ENCODE assay signal across 8 mouse cellular contexts in genomic region chr11:37235914-37236600, GRCm38 (mm10). TPM values are rescaled to one million over a fixed set of nuclear protein-coding genes. Genes with fewer than 3 reads are reported as not detected.
DNase-seq lines count a peak whose midpoint lies in the region; ATAC-seq and TF ChIP-seq lines count a peak whose summit lies in the region.

Gene Tenm2, minus strand, starts transcription at chr11:37235964.

- DNase-seq in adrenal gland, postnatal 10 days = peak; percentile 50
- peak; percentile 69 for DNase-seq in embryonic facial prominence, embryonic 11.5 days (ENCODE audit: low spot score)
- DNase-seq in heart, postnatal 14 days = peak; percentile 8
- peak; percentile 59 to 76 for DNase-seq in left cerebral cortex, postnatal 10 days (ENCODE audit: extremely low spot score in 1 of 2, low spot score in 2 of 2)
- peak; percentile 93 for DNase-seq in midbrain, embryonic 14.5 days
- DNase-seq in spleen, postnatal 10 days (ENCODE audit: low spot score in 2 of 2) = no peak

- no peaks in the 10 kb centered on the region for H3K9me3 ChIP-seq in ES-Bruce4 (replicated peaks; ENCODE audit: control insufficient read depth, insufficient read depth, low read length, poor library complexity, severe bottlenecking)
- H3K9me3 ChIP-seq in embryonic facial prominence, embryonic 11.5 days (replicated peaks; ENCODE audit: control insufficient read depth, low read length) = no peaks in the 10 kb centered on the region
- no peaks in the 10 kb centered on the region for H3K9me3 ChIP-seq in midbrain, embryonic 14.5 days (ENCODE audit: control insufficient read depth, low read length)

- under 1% methylated on average over 59 of the region's 59 CpGs for WGBS in embryonic facial prominence, embryonic 11.5 days
- 0% methylated on average over 58 of the region's 59 CpGs for WGBS in midbrain, embryonic 14.5 days

- peak within 1 kb of the TSS; percentile 87 for H3K4me2 ChIP-seq in embryonic facial prominence, embryonic 11.5 days (ENCODE audit: low read depth, low read length)
- peak within 1 kb of the TSS; percentile 86 for H3K4me2 ChIP-seq in midbrain, embryonic 14.5 days (ENCODE audit: low read length)

- TF ChIP-seq CTCF in ES-Bruce4 (IDR thresholded peaks at IDR 0.05; ENCODE audit: low read depth, low read length) = no peak
- TF ChIP-seq CTCF in testis, adult 2 months (IDR thresholded peaks at IDR 0.05; ENCODE audit: control insufficient read depth, insufficient read depth, insufficient replicate concordance, low read depth, low read length) = no peak

- peak within 1 kb of the TSS; percentile 68 for H3K9ac ChIP-seq in ES-Bruce4 (ENCODE audit: low read depth, poor library complexity, severe bottlenecking)
- H3K9ac ChIP-seq in embryonic facial prominence, embryonic 11.5 days (replicated peaks; ENCODE audit: low read length) = peak within 1 kb of the TSS; percentile 74
- peak within 1 kb of the TSS; percentile 86 for H3K9ac ChIP-seq in midbrain, embryonic 14.5 days (replicated peaks; ENCODE audit: low read length)

- TF ChIP-seq EP300 in ES-Bruce4 (IDR thresholded peaks at IDR 0.05; ENCODE audit: insufficient read depth, low read depth, low read length) = no peak

- no peaks in the 10 kb centered on the region for H3K36me3 ChIP-seq in ES-Bruce4 (ENCODE audit: control insufficient read depth, insufficient read depth, low read length, poor library complexity, severe bottlenecking)
- no peaks in the 10 kb centered on the region for H3K36me3 ChIP-seq in embryonic facial prominence, embryonic 11.5 days (replicated peaks; ENCODE audit: control insufficient read depth, insufficient read depth, low read depth, low read length)
- no peaks in the 10 kb centered on the region for H3K36me3 ChIP-seq in midbrain, embryonic 14.5 days (ENCODE audit: control insufficient read depth, insufficient read depth, low read length)
- H3K36me3 ChIP-seq in testis, adult 2 months (ENCODE audit: control insufficient read depth, insufficient read depth, low read length) = no peaks in the 10 kb centered on the region

- H3K27me3 ChIP-seq in ES-Bruce4 (ENCODE audit: control insufficient read depth, insufficient read depth, low read length, poor library complexity, severe bottlenecking) = peaks cover 4% of the 10 kb centered on the region
- H3K27me3 ChIP-seq in embryonic facial prominence, embryonic 11.5 days (ENCODE audit: control insufficient read depth, insufficient read depth, low read length) = peaks cover 3% of the 10 kb centered on the region; the same call in 1 of the 2 replicates
- no peaks in the 10 kb centered on the region for H3K27me3 ChIP-seq in midbrain, embryonic 14.5 days (ENCODE audit: control insufficient read depth, insufficient read depth, low read length)
- H3K27me3 ChIP-seq in testis, adult 2 months (ENCODE audit: control insufficient read depth, insufficient read depth, low read length) = no peaks in the 10 kb centered on the region

- ATAC-seq in embryonic facial prominence, embryonic 11.5 days (replicated peaks; ENCODE audit: insufficient number of reproducible peaks, low FRiP score, low TSS enrichment, low read depth) = peak; percentile 96
- peak; percentile 94 for ATAC-seq in midbrain, embryonic 14.5 days (ENCODE audit: low FRiP score, low TSS enrichment)

- intact Hi-C loops in heart, postnatal 14 days (cut with DNase I) = no loop called here
- intact Hi-C loops in left cerebral cortex, postnatal 10 days (cut with DNase I) = loop anchor here (5.0 kb wide), 1 partner anchor 559 kb away; no protein-coding TSS in a partner anchor

- no peak within 1 kb of the TSS for H3K27ac ChIP-seq in ES-Bruce4 (ENCODE audit: insufficient read depth, low read length)
- H3K27ac ChIP-seq in embryonic facial prominence, embryonic 11.5 days (replicated peaks; ENCODE audit: low read depth, low read length) = no peak within 1 kb of the TSS; the same call in 1 of the 2 replicates
- peak within 1 kb of the TSS; percentile 96 for H3K27ac ChIP-seq in midbrain, embryonic 14.5 days (replicated peaks; ENCODE audit: low read depth, low read length)
- no peak within 1 kb of the TSS for H3K27ac ChIP-seq in testis, adult 2 months (ENCODE audit: control insufficient read depth, insufficient read depth, low read depth, low read length)

- no peaks in the 10 kb centered on the region for H3K4me1 ChIP-seq in ES-Bruce4 (ENCODE audit: control insufficient read depth, insufficient read depth, low read length)
- no peaks in the 10 kb centered on the region; the same call in 1 of the 2 replicates for H3K4me1 ChIP-seq in embryonic facial prominence, embryonic 11.5 days (ENCODE audit: control insufficient read depth, insufficient read depth, low read length)
- peaks cover 25% of the 10 kb centered on the region for H3K4me1 ChIP-seq in midbrain, embryonic 14.5 days (ENCODE audit: control insufficient read depth, insufficient read depth, low read length)
- peaks cover 12% of the 10 kb centered on the region for H3K4me1 ChIP-seq in testis, adult 2 months (ENCODE audit: control insufficient read depth, insufficient read depth, low read length)

- no peak for TF ChIP-seq POLR2A in ES-Bruce4 (IDR thresholded peaks at IDR 0.05; ENCODE audit: insufficient read depth, low read length)
- TF ChIP-seq POLR2A in testis, adult 2 months (IDR thresholded peaks at IDR 0.05; ENCODE audit: control insufficient read depth, low read depth, low read length) = no peak

- H3K4me3 ChIP-seq in ES-Bruce4 (ENCODE audit: low read depth, low read length) = peak within 1 kb of the TSS; percentile 73
- peak within 1 kb of the TSS; percentile 67 for H3K4me3 ChIP-seq in embryonic facial prominence, embryonic 11.5 days (ENCODE audit: low read depth, low read length)
- H3K4me3 ChIP-seq in midbrain, embryonic 14.5 days (replicated peaks; ENCODE audit: low read depth, low read length) = peak within 1 kb of the TSS; percentile 55
- peak within 1 kb of the TSS; percentile 65 for H3K4me3 ChIP-seq in testis, adult 2 months (ENCODE audit: control insufficient read depth, low read depth, low read length)

RNA-seq across cellular contexts. Expression of gene Tenm2, which starts in this region (rescaled TPM):
- polyA plus RNA-seq in ES-Bruce4 (2011; ENCODE audit: insufficient read depth, insufficient read length, low read depth, missing spikeins) = 0.06 TPM in 1 of 2 replicates, not detected in the other
- 1 to 10 TPM in 1 of 2 experiments, under 1 TPM in 1; 0.42 to 2.3 TPM for total RNA-seq in adrenal gland, postnatal 10 days (2021)
- 1.5 and 2.3 TPM in 2 replicates for polyA plus RNA-seq in embryonic facial prominence, embryonic 11.5 days (2014; fragmentation: Nextera tagmentation; extraction: Ambion mirVana)
- total RNA-seq in heart, postnatal 14 days (2021) = under 1 TPM; 0.02 to 0.19 TPM
- 100 to 1,000 TPM; 112 to 116 TPM for total RNA-seq in left cerebral cortex, postnatal 10 days (2021)
- polyA plus RNA-seq in midbrain, embryonic 14.5 days (2014; fragmentation: Nextera tagmentation; extraction: Ambion mirVana) = 52.8 and 59.2 TPM in 2 replicates
- 0.32 and 0.36 TPM in 2 replicates for polyA plus RNA-seq in testis, adult 2 months (2012; rRNA removed)

Comparison
In these comparisons a context has a peak if more than half of its experiments do, and no peak if none do; other contexts are left out.
1. RNA of gene Tenm2 (total RNA-seq): 112 to 116 TPM in left cerebral cortex, postnatal 10 days; 0.42 to 2.3 TPM in adrenal gland, postnatal 10 days and 0.02 to 0.19 TPM in heart, postnatal 14 days; every median in the first group is over 10 times any median in the second.
2. RNA of gene Tenm2 (polyA plus RNA-seq): 52.8 to 59.2 TPM in midbrain, embryonic 14.5 days; 1.5 to 2.3 TPM in embryonic facial prominence, embryonic 11.5 days, 0.32 to 0.36 TPM in testis, adult 2 months and 0.06 TPM in ES-Bruce4; every median in the first group is over 10 times any median in the second.
3. Peak in DNase-seq in heart, postnatal 14 days; RNA of the gene not detected or under 1 TPM.
4. DNase-seq: peak in adrenal gland, postnatal 10 days (single experiment), embryonic facial prominence, embryonic 11.5 days (single experiment), left cerebral cortex, postnatal 10 days (2 of 2) and midbrain, embryonic 14.5 days (single experiment); none in spleen, postnatal 10 days (0 of 2).
5. Peak in every context shown above with its lines, with median percentiles within 50 percentile points of each other: H3K4me3 ChIP-seq and H3K9ac ChIP-seq.